Mouse (Mus musculus): ENCODE measurements around the gene Tex33.

DNA sequence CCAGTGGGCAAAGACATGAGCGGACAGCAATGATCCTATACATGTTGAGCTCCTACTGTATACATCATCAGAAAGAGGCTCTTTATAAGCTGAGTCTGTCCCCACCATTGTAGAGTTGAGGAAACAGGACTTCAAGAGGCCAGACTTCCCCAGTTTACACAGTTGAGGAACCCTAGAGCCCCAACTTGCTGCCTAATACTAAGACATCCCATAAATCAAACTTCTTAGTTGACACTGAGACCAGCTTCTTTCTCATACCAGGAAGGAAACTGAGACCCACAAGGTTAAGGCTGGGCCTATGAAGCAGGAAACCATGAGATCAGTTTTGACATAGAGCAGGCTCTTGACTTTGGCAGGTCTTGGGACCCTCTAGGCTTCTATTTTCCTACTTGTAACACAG is 10.1 kb downstream of the Tex33 start:
- TF ChIP-seq CTCF (IDR thresholded peaks at IDR 0.05; ENCODE audit: extremely low read depth, insufficient read depth, low read length) (no peak), POLR2A (IDR thresholded peaks at IDR 0.05; ENCODE audit: extremely low read depth, insufficient read depth, low read length) (no peak)

All from cortical plate, adult 2 months (tissue).